Mouse (Mus musculus) cerebellum, adult 2 months (tissue): ENCODE measurements around the gene Tpp1.

ENCODE experiments used
- CTCF ChIP-seq: fragments of 200-500 bp; IDR thresholded peaks from 2 replicates; pipeline ENCODE4 v1.5.1; 2011; ENCODE audit warnings: low read depth, mild to moderate bottlenecking, control low read depth, low read length, moderate library complexity, borderline replicate concordance; ENCODE audit not compliant: insufficient read depth
- POLR2A ChIP-seq: fragments of 200-500 bp; IDR thresholded peaks from 2 replicates; pipeline ENCODE4 v1.6.1; 2011; ENCODE audit warnings: low read length, control low read depth, borderline replicate concordance; ENCODE audit not compliant: insufficient read depth

DNA sequence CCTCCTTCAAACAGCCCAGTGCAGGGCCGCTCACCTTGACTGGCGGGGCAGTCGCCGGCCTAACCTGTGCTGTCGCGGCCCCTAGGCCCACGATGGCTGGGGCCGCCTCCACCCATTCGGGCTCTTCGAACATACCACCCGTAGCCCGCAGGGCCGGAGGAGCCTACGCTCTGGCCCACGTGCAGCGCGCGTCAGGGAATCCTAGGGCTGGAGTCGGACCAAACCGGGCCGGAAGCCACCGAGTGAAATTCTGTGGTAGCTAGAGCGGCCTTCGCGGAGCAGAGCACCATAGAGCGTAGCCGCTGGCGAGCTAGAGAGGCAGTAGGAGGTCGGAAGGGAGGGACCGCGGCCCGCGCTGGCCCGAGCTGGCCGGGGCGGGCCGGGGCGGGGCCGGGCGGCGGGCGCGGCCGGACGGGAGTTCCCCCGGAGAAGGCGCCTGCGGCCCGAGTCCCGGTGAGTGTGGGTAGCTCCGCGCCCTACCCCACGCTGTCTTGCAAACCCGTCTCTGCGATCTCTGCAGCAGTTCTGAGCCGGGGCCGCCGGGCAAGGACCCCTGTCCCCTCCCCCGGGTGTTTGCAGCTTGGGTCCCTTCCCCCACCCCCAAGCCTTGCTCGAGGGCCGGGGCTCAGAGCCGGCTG, 15.7 kb downstream of the Tpp1 start, which contains the start of gene Ilk:
- TF ChIP-seq CTCF (no peak), POLR2A (0 out of 2 replicates have a peak, but pooled peaks have one; percentile 32)
